Mouse (Mus musculus) embryonic facial prominence, embryonic 12.5 days (tissue): ENCODE measurements around the gene Obsl1. TPM values are rescaled to one million over a fixed set of nuclear protein-coding genes. Genes with fewer than 3 reads are reported as not detected.

Experiments
- ATAC-seq: fragments of 200-750 bp; cut with Nextera tagmentation; 2 replicates; pipeline ENCODE4 v1.8.0; 2017; ENCODE audit not compliant: insufficient number of reproducible peaks, insufficient read depth, low FRiP score, low TSS enrichment
- H3K27ac ChIP-seq: fragments of 300-500 bp; sonication (generic); 2 replicates; pipeline ENCODE4 v1.5.1; 2016; ENCODE audit warnings: mild to moderate bottlenecking
- H3K27me3 ChIP-seq: fragments of 300-500 bp; sonication (generic); 2 replicates; pipeline ENCODE4 v1.6.1; 2016; ENCODE audit warnings: mild to moderate bottlenecking, moderate library complexity
- H3K36me3 ChIP-seq: fragments of 300-500 bp; sonication (generic); 2 replicates; pipeline ENCODE4 v1.6.1; 2016; ENCODE audit warnings: mild to moderate bottlenecking
- H3K4me1 ChIP-seq: fragments of 300-500 bp; sonication (generic); 2 replicates; pipeline ENCODE4 v1.6.1; 2016
- H3K4me2 ChIP-seq: fragments of 300-500 bp; sonication (generic); replicated peaks from 2 replicates; pipeline ENCODE4 v1.6.1; 2016; ENCODE audit warnings: mild to moderate bottlenecking, moderate library complexity
- H3K4me3 ChIP-seq: fragments of 300-500 bp; sonication (generic); 2 replicates; pipeline ENCODE4 v1.5.1; 2016; ENCODE audit warnings: mild to moderate bottlenecking
- H3K9ac ChIP-seq: fragments of 300-500 bp; sonication (generic); 2 replicates; pipeline ENCODE4 v1.6.1; 2016; ENCODE audit warnings: mild to moderate bottlenecking, moderate library complexity
- H3K9me3 ChIP-seq: fragments of 300-500 bp; sonication (generic); 2 replicates; pipeline ENCODE4 v1.6.1; 2016; ENCODE audit warnings: mild to moderate bottlenecking, moderate library complexity
- WGBS: fragments of 180-500 bp; shearing (Covaris S2); methylation state at CpG from one replicate; pipeline ENCODE4 v1.1.7; 2016; 5-methylcytosine and 5-hydroxymethylcytosine counted together
- polyA plus RNA-seq: library from polyadenylated mRNA; unstranded; fragments of >200 nt; fragmentation: Nextera tagmentation; extraction: Ambion mirVana; gene quantifications from 2 replicates; pipeline ENCODE4 v1.2.1, GENCODE M21; 2016

Obsl1 gene
- 101 and 104 TPM in 2 replicates for polyA plus RNA-seq

DNA sequence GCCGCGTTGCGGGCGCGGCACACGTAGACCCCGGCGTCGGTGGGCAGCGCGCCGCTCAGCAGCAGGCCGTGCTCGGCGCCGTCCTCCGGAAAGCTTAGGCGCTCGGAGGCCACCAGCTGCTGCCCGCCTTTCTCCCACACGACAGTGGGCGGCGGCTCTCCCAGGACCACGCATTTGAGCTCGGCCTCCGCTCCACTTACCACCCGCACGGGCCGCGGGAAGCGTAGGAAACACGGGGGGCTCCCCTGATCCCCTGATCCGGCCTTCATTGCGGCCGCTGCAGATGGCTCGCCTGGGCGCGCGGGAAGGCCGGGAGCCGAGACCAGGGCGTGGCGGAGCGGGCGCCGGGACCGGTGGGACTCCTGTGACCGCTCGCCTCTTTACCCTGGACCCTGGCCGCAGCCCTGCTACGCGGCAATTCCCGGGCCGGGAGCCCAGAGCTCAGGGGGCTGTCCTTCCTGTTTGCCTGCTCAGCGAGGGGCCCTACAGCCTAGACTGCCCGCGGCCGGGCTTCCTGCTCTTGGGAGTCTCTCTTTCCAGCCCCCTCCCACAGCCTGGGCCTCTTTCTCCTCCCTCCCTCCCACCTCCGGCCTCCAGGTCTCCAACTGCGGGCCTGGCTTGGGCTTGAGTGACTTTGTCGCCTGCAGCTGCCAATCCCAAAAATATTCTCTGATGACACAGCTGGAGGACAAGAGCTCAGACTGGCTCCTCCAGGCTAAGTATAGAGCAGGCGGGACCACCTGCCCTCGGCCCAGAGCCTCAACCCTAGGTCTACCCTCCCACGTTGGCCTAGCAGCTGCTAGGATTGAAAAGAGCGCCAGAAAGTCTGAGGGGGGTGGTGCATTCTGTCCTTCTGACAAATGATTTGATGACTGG is at the start of gene Obsl1:
TSS of gene Obsl1 (minus strand) at position 497 of the 876 bp plus-strand sequence.
- ATAC-seq, result peak; percentile 88
- Histone ChIP-seq H3K4me3 (peak within 1 kb of the TSS; percentile 87), H3K27me3 (no peaks in the 10 kb centered on the region), H3K4me2 (peak within 1 kb of the TSS; percentile 93), H3K27ac (peak within 1 kb of the TSS; percentile 97), H3K4me1 (peaks cover 28% of the 10 kb centered on the region), H3K36me3 (peaks cover 24% of the 10 kb centered on the region), H3K9ac (peak within 1 kb of the TSS; percentile 95), H3K9me3 (no peaks in the 10 kb centered on the region)
- under 1% methylated on average over 64 of the region's 65 CpGs for WGBS

DNA sequence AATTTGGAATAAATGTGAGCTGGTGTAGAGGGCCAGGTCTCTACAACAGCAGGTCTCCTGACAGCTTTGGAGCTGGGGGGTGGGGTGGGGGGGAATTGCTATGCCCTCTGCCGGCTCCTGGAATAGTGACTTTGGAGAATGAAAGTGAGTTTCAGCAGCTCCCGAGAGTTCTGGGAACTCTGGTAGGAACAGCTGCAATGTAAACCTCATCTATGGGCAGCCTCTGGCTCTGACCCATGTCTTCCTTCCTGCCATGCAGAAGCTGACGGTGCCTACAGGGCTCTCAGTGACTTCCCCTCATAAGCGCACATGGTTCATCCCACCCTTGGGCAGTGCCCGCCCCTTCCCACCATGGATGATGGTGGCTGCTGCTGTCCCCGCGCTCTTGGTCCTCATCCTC is 49.4 kb upstream of the Obsl1 start:
- Histone ChIP-seq H3K27me3 (no peaks in the 10 kb centered on the region), H3K4me2 (no peak overlapping the region), H3K36me3 (peaks cover 73% of the 10 kb centered on the region), H3K9ac (no peak overlapping the region), H3K4me3 (no peak overlapping the region), H3K27ac (no peak overlapping the region), H3K4me1 (peaks cover 10% of the 10 kb centered on the region), H3K9me3 (no peaks in the 10 kb centered on the region)
- 89% methylated on average over 7 of the region's 7 CpGs for WGBS
- no peak for ATAC-seq

DNA sequence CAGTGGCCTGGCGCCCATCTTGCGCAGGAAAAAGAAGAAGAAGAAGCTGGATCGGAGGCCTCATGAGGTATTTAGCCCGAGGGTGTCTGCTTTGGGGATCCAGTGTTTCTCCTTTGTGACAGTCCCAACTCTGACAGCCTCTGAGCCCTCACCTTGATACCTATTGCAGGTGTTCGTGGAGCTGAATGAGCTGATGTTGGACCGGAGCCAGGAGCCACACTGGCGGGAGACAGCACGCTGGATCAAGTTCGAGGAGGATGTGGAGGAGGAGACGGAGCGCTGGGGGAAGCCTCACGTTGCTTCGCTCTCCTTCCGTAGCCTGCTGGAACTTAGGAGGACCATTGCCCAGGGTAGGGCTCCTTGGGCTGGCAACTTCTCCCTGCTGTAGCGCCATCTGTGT is 44.3 kb upstream of the Obsl1 start:
- Histone ChIP-seq H3K9me3 (no peaks in the 10 kb centered on the region), H3K27ac (no peak overlapping the region), H3K9ac (no peak overlapping the region), H3K4me3 (no peak overlapping the region), H3K27me3 (no peaks in the 10 kb centered on the region), H3K4me1 (peaks cover 12% of the 10 kb centered on the region), H3K36me3 (peaks cover 69% of the 10 kb centered on the region), H3K4me2 (no peak overlapping the region)
- WGBS, result 80% methylated on average over 15 of the region's 15 CpGs
- ATAC-seq, result no peak

DNA sequence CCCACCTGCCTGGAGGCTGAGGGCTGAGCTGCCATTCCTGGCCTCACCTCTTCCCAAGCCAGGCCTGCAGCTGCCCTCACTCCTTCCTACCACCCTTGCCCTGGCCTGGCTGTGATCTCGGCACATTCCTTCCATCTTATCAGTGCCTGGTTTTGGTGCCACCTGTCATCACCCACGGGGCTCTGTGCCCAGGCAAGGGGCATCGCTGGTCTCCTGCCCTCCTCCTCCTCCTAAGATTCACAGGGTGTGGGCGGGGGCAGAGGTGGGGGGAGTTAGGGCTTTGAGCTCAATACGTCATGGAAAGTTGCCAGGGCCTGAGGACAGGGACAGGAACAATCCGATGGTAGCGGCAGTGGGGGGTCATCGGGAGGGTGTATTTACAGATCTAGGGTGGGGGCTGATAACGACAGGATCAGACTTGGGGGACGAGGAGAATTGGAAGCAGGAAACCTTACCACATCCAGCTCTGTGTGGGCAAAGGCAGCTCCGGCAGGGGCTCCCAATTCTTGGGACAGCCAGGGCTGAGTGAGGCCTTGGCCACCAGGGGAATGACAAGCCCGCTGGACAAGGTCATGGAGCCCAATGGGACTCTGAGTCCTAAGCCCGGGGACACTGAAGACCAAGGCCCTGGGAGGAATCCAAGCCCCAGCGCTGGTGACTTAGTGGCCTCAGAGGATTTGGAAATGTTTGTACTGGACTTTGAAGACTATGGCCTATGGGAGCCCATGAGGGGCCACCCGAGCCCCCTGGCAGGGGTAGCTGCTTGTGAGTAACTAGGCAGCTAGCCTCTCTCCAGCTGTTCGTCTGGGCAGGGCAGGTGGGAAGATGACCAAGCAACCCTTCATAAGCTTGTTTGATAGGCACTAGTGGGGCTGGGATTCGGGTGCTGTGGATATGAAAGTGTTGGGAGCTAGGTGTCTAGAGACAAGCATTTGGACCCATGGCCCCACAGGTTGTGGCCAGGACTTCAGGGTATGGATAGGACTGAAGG is 43.3 kb upstream of the Obsl1 start:
- 83% methylated on average over 17 of the region's 17 CpGs for WGBS
- ATAC-seq, result no peak
- Histone ChIP-seq H3K36me3 (peaks cover 60% of the 10 kb centered on the region), H3K9ac (no peak overlapping the region), H3K27ac (no peak overlapping the region), H3K4me2 (no peak overlapping the region), H3K4me1 (peaks cover 13% of the 10 kb centered on the region), H3K27me3 (no peaks in the 10 kb centered on the region), H3K4me3 (no peak overlapping the region), H3K9me3 (no peaks in the 10 kb centered on the region)

DNA sequence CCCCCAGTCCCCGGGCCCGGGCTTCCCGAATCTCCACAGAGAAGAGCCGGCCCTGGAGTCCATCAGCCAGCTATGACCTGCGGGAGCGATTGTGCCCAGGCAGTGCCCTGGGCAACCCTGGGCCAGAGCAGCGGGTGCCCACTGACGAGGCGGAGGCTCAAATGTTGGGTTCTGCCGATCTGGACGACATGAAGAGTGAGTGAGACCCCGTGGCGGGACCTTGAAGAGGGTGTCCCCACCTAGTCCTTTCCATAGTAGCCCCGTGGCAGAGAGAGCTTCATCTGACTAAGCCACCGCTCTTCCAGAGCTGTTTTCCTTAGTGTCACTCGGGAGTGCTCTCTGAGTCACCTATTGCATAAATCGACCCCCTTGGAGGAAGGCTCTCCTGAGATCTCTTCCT is 42.6 kb upstream of the Obsl1 start:
- Histone ChIP-seq H3K9me3 (no peaks in the 10 kb centered on the region), H3K4me3 (no peak overlapping the region), H3K27ac (no peak overlapping the region), H3K4me2 (no peak overlapping the region), H3K4me1 (peaks cover 13% of the 10 kb centered on the region), H3K9ac (no peak overlapping the region), H3K36me3 (peaks cover 53% of the 10 kb centered on the region), H3K27me3 (no peaks in the 10 kb centered on the region)
- ATAC-seq, result no peak
- WGBS, result 90% methylated on average over 17 of the region's 17 CpGs

DNA sequence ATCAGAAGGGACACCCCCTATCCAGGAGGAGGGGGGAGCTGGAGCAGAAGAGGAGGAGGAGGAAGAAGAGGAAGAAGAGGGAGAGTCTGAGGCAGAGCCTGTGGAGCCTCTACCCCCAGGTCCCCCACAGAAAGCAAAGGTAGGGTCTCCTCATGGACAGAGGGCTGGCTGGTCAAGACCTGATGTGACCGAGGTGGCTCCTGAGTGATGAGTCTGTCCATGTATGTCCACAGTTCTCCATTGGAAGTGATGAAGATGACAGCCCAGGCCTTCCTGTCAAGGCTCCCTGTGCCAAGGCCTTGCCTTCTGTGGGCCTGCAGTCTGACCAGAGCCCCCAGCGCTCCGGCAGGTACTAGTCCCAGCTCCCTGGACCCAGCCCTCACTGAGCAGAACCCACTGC is 41.8 kb upstream of the Obsl1 start:
- no peak overlapping the region for H3K4me2 ChIP-seq
- peaks cover 45% of the 10 kb centered on the region for H3K36me3 ChIP-seq
- no peaks in the 10 kb centered on the region for H3K9me3 ChIP-seq
- H3K9ac ChIP-seq, result no peak overlapping the region
- H3K27ac ChIP-seq, result no peak overlapping the region
- ATAC-seq, result no peak
- 94% methylated on average over 3 of the region's 3 CpGs for WGBS
- H3K27me3 ChIP-seq, result no peaks in the 10 kb centered on the region
- H3K4me1 ChIP-seq, result peaks cover 13% of the 10 kb centered on the region
- H3K4me3 ChIP-seq, result no peak overlapping the region

DNA sequence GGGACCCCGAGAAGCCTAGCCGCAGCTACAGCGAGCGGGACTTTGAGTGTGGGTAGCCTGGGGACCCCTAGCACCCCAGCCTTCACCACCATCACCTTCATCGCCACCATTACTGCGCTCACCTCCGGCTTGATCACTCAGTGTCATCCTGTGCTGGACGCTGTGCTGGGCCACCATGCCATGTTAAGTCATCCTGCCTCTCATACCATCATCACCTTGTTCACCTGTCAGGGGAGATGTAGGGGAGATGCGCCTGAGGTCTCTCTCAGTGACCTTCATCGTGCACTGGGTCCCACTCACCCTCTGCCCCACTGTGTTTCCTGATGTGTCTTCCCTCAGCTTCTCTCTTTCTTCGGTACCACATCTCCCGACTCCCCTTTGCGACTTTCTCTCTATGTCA is 41.1 kb upstream of the Obsl1 start:
- H3K4me2 ChIP-seq, result peak overlapping the region; percentile 68
- WGBS, result 92% methylated on average over 13 of the region's 13 CpGs
- ATAC-seq, result no peak
- 0 out of 2 replicates have a peak overlapping the region, but pooled peaks have one; percentile 82 for H3K27ac ChIP-seq
- no peak overlapping the region; the same call in 1 of the 2 replicates for H3K4me3 ChIP-seq
- 0 out of 2 replicates have a peak, but pooled peaks cover 3% of the 10 kb centered on the region for H3K9me3 ChIP-seq
- no peak overlapping the region for H3K9ac ChIP-seq
- peaks cover 38% of the 10 kb centered on the region for H3K36me3 ChIP-seq
- H3K27me3 ChIP-seq, result no peaks in the 10 kb centered on the region
- peaks cover 13% of the 10 kb centered on the region for H3K4me1 ChIP-seq

DNA sequence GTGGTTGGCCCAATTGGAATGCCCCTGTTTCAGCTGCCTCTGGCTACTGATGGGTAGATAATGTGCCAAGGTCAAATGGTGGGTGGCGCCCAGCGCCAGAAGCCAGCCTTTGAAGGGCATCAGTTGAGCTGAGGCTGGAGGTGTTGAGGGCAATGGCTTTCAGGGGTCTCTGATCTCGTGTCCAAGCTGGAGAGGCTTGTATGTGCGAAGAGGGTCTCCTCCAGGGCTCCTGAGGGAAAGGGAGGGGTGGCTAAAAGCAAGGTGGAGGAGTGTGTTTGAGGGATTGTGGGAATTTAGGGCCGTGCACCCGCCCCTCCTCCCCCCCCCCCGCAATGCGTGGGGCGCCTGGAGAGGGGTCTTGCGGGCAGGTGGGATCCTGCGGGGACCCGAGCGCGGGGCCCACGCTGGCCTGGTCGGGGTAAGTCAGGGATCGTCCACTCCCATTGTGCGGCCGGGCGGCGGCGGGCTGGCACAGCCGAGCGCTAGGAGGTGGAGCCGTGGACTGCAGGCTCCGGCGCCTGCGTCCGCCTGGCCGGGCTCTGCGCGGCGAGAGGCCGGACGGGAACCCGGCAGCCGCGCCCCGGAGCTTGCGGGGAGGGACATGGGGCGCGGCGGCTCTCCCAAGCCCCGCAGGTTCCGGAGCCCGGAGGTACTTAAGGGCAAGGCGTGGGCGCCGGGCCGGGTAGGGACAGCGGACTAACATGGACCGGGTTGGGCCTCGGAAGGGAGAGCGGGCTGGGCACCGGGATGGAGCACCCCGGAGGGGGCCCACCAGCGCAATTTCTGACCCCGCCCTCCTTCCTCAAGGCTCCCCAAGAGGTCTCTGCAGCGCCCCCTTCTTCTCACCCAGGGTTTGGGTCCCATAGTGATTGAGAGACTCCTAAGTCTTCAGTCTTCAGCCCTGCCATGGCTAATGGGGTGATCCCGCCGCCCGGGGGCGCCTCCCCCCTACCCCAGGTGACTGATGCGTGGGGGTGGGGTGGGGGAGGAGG is 40.0 kb upstream of the Obsl1 start, which contains the start of gene Slc4a3:
TSS of gene Slc4a3 (plus strand) at position 302 of the 992 bp plus-strand sequence.
- Histone ChIP-seq H3K27me3 (no peaks in the 10 kb centered on the region), H3K9ac (peak within 1 kb of the TSS; percentile 81), H3K9me3 (0 out of 2 replicates have a peak, but pooled peaks cover 3% of the 10 kb centered on the region), H3K4me3 (peak within 1 kb of the TSS; percentile 75), H3K27ac (peak within 1 kb of the TSS; percentile 82), H3K4me1 (peaks cover 13% of the 10 kb centered on the region), H3K36me3 (peaks cover 27% of the 10 kb centered on the region), H3K4me2 (peak within 1 kb of the TSS; percentile 68)
- ATAC-seq, result peak; percentile 71
- 1% methylated on average over 54 of the region's 64 CpGs for WGBS

DNA sequence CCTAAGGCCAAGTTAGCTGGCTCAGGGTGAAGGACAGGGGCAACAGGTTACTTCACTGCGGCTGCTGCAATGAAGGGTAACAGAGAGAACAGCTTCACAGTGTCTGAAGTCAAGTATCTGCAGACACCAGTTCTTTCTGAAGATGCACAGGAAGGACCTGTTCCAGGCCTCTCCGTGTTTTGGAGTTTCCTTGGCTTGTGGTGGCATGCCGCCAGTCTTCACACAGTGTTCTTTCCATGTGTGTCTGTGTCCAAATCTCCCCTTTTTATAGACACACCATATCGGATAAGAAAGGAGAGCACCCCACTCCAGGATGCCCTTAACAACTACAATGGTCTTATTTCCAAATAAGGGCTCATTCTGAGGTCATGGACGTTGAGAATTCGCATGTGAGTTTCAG is 38.1 kb upstream of the Obsl1 start:
- Histone ChIP-seq H3K9me3 (0 out of 2 replicates have a peak, but pooled peaks cover 3% of the 10 kb centered on the region), H3K9ac (no peak overlapping the region), H3K4me1 (peaks cover 13% of the 10 kb centered on the region), H3K27ac (no peak overlapping the region), H3K36me3 (peaks cover 14% of the 10 kb centered on the region), H3K4me2 (no peak overlapping the region), H3K4me3 (no peak overlapping the region), H3K27me3 (no peaks in the 10 kb centered on the region)
- 87% methylated on average over 6 of the region's 6 CpGs for WGBS
- ATAC-seq, result no peak

DNA sequence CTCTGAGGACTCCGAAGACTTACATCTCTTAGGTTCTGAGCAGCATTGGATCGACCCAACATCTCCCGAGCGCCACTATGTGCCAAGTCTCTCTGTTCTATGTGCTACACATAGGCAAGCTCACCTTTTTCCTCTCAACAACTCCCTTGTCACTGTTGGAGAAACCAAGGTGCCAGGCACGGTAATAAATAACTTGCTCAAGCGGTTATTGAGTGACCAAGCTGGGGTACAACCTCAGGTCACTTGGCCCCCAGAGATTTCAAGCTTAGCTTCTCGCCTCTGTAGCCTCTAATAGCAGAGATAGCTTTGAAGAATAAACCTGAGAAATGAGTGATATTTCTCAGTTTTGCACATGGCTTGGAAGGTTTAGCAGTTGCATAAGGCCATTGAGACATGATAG is 35.2 kb upstream of the Obsl1 start:
- 93% methylated on average over 7 of the region's 7 CpGs for WGBS
- H3K4me1 ChIP-seq, result 0 out of 2 replicates have a peak, but pooled peaks cover 5% of the 10 kb centered on the region
- H3K9me3 ChIP-seq, result 0 out of 2 replicates have a peak, but pooled peaks cover 3% of the 10 kb centered on the region
- no peaks in the 10 kb centered on the region for H3K27me3 ChIP-seq
- no peak overlapping the region for H3K4me3 ChIP-seq
- no peak overlapping the region for H3K9ac ChIP-seq
- H3K36me3 ChIP-seq, result peaks cover 5% of the 10 kb centered on the region
- no peak overlapping the region for H3K4me2 ChIP-seq
- no peak for ATAC-seq
- no peak overlapping the region for H3K27ac ChIP-seq
